Mouse (Mus musculus) midbrain, embryonic 14.5 days (tissue): ENCODE results near the gene Tlx2. TPM values are rescaled to one million over a fixed set of nuclear protein-coding genes. Genes with fewer than 3 reads are reported as not detected.

Source experiments
- ATAC-seq: fragments of 200-750 bp; cut with Nextera tagmentation; 2 replicates; pipeline ENCODE4 v1.8.0; 2017; ENCODE audit warnings: moderate number of reproducible peaks, moderate library complexity; ENCODE audit not compliant: low FRiP score, low TSS enrichment
- DNase-seq: peaks from one replicate; pipeline ENCODE4 v3.0.0-alpha.2; 2015
- H3K27ac ChIP-seq: fragments of 300-500 bp; sonication (generic); replicated peaks from 2 replicates; pipeline ENCODE4 v1.5.1; 2014; ENCODE audit warnings: mild to moderate bottlenecking, low read depth, low read length, moderate library complexity
- H3K27me3 ChIP-seq: fragments of 300-500 bp; sonication (generic); 2 replicates; pipeline ENCODE4 v1.6.1; 2014; ENCODE audit warnings: low read length, control low read depth, mixed read lengths; ENCODE audit not compliant: control insufficient read depth, insufficient read depth
- H3K36me3 ChIP-seq: fragments of 300-500 bp; sonication (generic); 2 replicates; pipeline ENCODE4 v1.6.1; 2014; ENCODE audit warnings: low read length, control low read depth; ENCODE audit not compliant: control insufficient read depth, insufficient read depth
- H3K4me1 ChIP-seq: fragments of 300-500 bp; sonication (generic); 2 replicates; pipeline ENCODE4 v1.6.1; 2014; ENCODE audit warnings: mild to moderate bottlenecking, antibody characterized with exemption, low read length, control low read depth; ENCODE audit not compliant: control insufficient read depth, insufficient read depth
- H3K4me2 ChIP-seq: fragments of 300-500 bp; sonication (generic); 2 replicates; pipeline ENCODE4 v1.6.1; 2014; ENCODE audit warnings: mild to moderate bottlenecking, low read length, moderate library complexity
- H3K4me3 ChIP-seq: fragments of 300-500 bp; sonication (generic); replicated peaks from 2 replicates; pipeline ENCODE4 v1.5.1; 2014; ENCODE audit warnings: low read depth, low read length
- H3K9ac ChIP-seq: fragments of 300-500 bp; sonication (generic); replicated peaks from 2 replicates; pipeline ENCODE4 v1.6.1; 2014; ENCODE audit warnings: mild to moderate bottlenecking, low read length, moderate library complexity
- H3K9me3 ChIP-seq: fragments of 300-500 bp; sonication (generic); 2 replicates; pipeline ENCODE4 v1.6.1; 2016; ENCODE audit warnings: low read length, control low read depth, mixed read lengths; ENCODE audit not compliant: control insufficient read depth
- WGBS: fragments of 180-500 bp; shearing (Covaris S2); extraction: QIAGEN DNeasy Blood & Tissue Kit; methylation state at CpG from one replicate; pipeline ENCODE4 v1.1.7; 2014; 5-methylcytosine and 5-hydroxymethylcytosine counted together
- polyA plus RNA-seq: library from polyadenylated mRNA; unstranded; fragments of >200 nt; fragmentation: Nextera tagmentation; extraction: Ambion mirVana; gene quantifications from 2 replicates; pipeline ENCODE4 v1.2.1, GENCODE M21; 2014

Gene Tlx2
- polyA plus RNA-seq, 1 experiment from 2014 or later: not detected

DNA sequence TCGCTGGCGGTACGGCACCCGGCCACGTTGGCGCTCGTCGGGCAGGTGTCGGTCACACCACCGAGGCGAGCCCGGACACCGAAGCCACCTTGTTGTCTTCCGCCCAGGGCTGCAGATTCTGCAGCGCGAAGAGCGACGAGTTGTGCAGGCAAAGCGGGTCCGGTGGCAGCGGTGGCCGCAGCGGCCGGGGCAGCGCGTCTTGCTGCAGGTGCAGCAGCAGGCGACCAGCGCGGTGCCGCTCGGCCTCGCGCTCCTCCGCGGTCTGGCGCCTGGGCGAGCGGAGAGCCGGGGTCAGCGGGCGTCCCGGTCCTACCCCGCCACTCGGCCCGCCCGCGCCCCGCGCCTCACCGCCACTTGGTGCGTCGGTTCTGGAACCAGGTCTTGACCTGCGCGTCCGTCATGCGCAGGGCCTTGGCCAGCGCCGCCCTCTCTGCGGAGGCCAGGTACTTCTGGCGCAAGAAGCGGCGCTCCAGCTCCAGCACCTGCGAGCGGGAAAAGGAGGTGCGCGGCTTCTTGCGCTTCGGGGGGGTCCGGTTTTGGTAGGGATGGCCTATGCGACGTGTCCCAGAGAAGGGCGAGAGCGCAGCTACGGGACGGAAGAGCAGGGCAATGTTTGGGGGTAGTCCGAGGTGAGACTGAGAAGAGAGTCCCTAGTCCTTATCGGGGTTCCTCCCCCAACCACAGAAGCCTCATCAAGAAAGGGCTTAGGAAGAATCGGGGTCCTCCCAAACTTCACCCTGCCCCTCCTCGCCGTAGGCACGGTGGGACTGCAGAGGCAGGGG is 1.2 kb downstream of the Tlx2 start:
- ATAC-seq (no peak), DNase-seq (no peak)
- H3K27me3 ChIP-seq: peaks cover 94% of the 10 kb centered on the region
- H3K9me3 ChIP-seq: no peaks in the 10 kb centered on the region
- H3K36me3 ChIP-seq: no peaks in the 10 kb centered on the region
- under 1% methylated on average over 81 of the region's 81 CpGs for WGBS
- H3K27ac ChIP-seq: no peak overlapping the region
- H3K4me2 ChIP-seq: peak overlapping the region; percentile 33; the same call in 1 of the 2 replicates
- H3K4me1 ChIP-seq: 0 out of 2 replicates have a peak, but pooled peaks cover 3% of the 10 kb centered on the region
- no peak overlapping the region for H3K9ac ChIP-seq
- H3K4me3 ChIP-seq: peak overlapping the region; percentile 12

DNA sequence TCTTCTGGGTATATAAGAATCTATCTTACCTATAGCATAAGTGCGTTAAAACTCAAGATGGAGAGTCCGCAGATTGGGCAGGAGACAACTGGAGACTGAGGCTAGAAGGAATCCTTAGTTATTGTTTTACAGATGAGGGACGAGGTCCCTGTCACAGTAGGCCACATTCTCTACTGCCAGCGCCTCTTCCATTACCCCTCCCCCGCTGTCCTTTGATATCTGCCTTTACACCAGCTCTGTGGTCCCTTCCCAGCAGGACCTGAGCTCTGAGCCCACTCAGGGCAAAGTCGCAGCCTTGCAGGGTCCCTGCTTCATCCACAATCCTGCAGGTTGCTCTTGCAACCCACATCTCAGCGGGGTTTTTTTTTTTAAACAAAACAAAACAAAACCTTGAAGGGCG is 1.9 kb downstream of the Tlx2 start:
- DNase-seq (no peak), ATAC-seq (no peak)
- Histone ChIP-seq H3K36me3 (no peaks in the 10 kb centered on the region), H3K9ac (no peak overlapping the region), H3K9me3 (no peaks in the 10 kb centered on the region), H3K27ac (no peak overlapping the region), H3K4me1 (0 out of 2 replicates have a peak, but pooled peaks cover 3% of the 10 kb centered on the region), H3K4me3 (peak overlapping the region; percentile 12; the same call in 1 of the 2 replicates), H3K27me3 (peaks cover 93% of the 10 kb centered on the region), H3K4me2 (no peak overlapping the region)
- 1% methylated on average over 8 of the region's 8 CpGs for WGBS

DNA sequence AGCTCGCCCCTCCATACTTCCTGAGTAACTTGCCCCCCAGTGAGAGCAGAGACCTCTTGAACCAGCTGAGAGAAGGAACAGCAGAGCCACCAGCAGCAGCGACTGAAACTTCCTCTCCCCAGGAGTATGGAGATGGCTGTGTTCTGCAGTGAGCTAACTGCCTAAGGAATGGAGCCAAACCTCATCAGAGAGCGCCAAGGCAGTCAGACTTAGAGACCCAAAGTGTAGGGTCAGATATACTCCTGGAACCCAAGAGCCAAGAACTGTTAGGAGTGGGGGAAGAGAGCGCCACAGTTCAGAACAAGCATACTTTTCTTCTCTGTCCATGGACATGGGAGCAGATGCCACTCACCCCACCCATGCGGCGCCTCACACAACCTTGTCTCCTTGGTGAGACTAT is 3.7 kb downstream of the Tlx2 start:
- H3K9ac ChIP-seq: no peak overlapping the region
- ATAC-seq (no peak), DNase-seq (no peak)
- H3K27ac ChIP-seq: no peak overlapping the region
- 0 out of 2 replicates have a peak, but pooled peaks cover 3% of the 10 kb centered on the region for H3K4me1 ChIP-seq
- H3K4me2 ChIP-seq: no peak overlapping the region
- WGBS: 28% methylated on average over 6 of the region's 6 CpGs
- H3K36me3 ChIP-seq: no peaks in the 10 kb centered on the region
- H3K27me3 ChIP-seq: peaks cover 90% of the 10 kb centered on the region
- H3K9me3 ChIP-seq: no peaks in the 10 kb centered on the region
- no peak overlapping the region for H3K4me3 ChIP-seq

DNA sequence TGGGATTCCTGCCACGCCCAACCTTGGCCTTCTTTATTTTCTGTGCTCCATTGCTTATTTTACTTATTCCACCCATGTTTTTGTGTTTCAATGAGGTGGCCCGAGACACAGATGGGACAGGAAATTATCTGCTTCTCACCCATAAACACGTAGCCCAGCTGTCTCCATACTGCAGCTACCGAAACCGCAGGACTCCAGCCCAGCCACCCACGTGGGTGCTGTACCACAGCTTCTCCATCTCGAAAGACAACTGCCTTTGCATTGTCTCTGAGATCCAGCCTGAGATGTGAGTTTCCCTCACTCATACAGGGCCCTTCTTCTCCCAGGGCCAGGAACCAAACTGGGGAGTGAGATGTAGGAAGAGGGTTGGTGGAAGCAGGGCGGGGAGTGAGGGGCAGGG is 4.1 kb downstream of the Tlx2 start:
- WGBS: 35% methylated on average over 8 of the region's 8 CpGs
- Histone ChIP-seq H3K4me1 (0 out of 2 replicates have a peak, but pooled peaks cover 3% of the 10 kb centered on the region), H3K4me2 (no peak overlapping the region), H3K36me3 (no peaks in the 10 kb centered on the region), H3K4me3 (no peak overlapping the region), H3K9me3 (no peaks in the 10 kb centered on the region), H3K27me3 (peaks cover 88% of the 10 kb centered on the region), H3K9ac (no peak overlapping the region), H3K27ac (no peak overlapping the region)
- ATAC-seq: no peak
- no peak for DNase-seq

DNA sequence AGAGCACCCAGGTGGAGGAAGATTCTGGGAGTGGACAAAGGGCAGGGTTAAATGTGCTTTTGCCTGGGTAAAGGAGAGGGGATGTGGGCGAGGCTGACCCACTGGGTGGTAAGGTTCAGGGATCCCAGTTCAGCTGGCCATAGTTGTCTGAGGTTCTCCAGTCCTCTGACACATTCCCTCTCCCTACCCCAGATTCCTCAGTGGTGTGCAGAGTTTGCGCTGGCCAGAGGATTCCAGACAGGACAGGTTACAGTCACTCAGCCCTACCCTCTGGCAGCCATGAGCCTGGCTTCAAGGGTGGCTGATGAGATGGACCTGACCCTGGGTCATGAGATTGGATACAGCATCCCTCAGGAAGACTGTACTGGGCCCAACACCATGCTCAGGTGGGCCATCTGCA is 11.4 kb downstream of the Tlx2 start:
- Histone ChIP-seq H3K4me2 (no peak overlapping the region), H3K4me1 (peaks cover 8% of the 10 kb centered on the region), H3K4me3 (no peak overlapping the region), H3K36me3 (peaks cover 22% of the 10 kb centered on the region), H3K27me3 (peaks cover 21% of the 10 kb centered on the region), H3K9ac (no peak overlapping the region), H3K9me3 (no peaks in the 10 kb centered on the region), H3K27ac (no peak overlapping the region)
- DNase-seq (no peak), ATAC-seq (no peak)
- WGBS: 83% methylated on average over 2 of the region's 2 CpGs

- 45% methylated on average over 3 of the region's 3 CpGs for WGBS
Observed at GRCm38 (mm10) chr6:83057790-83058189, 12.3 kb downstream of the Tlx2 start, which contains the start of gene Dqx1. Gene Dqx1 (plus strand): TSS chr6:83057844.

GRCm38 (mm10) chr6:83054871-83055431 is 15.1 kb downstream of the Tlx2 start, which contains the start of gene Htra2:
Gene Htra2 (minus strand): TSS chr6:83055273.
- Histone ChIP-seq H3K4me1 (peaks cover 19% of the 10 kb centered on the region), H3K4me2 (peak within 1 kb of the TSS; percentile 93), H3K36me3 (peaks cover 32% of the 10 kb centered on the region), H3K27ac (peak within 1 kb of the TSS; percentile 85), H3K9me3 (no peaks in the 10 kb centered on the region), H3K4me3 (peak within 1 kb of the TSS; percentile 86), H3K27me3 (no peaks in the 10 kb centered on the region), H3K9ac (peak within 1 kb of the TSS; percentile 92)
- peak; percentile 37 for DNase-seq
- WGBS: under 1% methylated on average over 50 of the region's 50 CpGs
- ATAC-seq: no peak; the same call in 1 of the 2 replicates

More at GRCm38 (mm10) chr6:83057790-83058189, 12.3 kb downstream of the Tlx2 start, which contains the start of gene Dqx1:
- ATAC-seq (no peak), DNase-seq (peak; percentile 46)
- H3K27ac ChIP-seq: no peak within 1 kb of the TSS
- no peak within 1 kb of the TSS for H3K4me3 ChIP-seq
- no peak within 1 kb of the TSS for H3K4me2 ChIP-seq
- H3K4me1 ChIP-seq: peaks cover 16% of the 10 kb centered on the region
- peaks cover 22% of the 10 kb centered on the region for H3K36me3 ChIP-seq
- no peak within 1 kb of the TSS for H3K9ac ChIP-seq
- no peaks in the 10 kb centered on the region for H3K9me3 ChIP-seq
- H3K27me3 ChIP-seq: 0 out of 2 replicates have a peak, but pooled peaks cover 12% of the 10 kb centered on the region

GRCm38 (mm10) chr6:83054074-83054851 is 15.8 kb downstream of the Tlx2 start, which contains the start of gene Aup1:
Gene Aup1 (plus strand): TSS chr6:83054521.
- peak; percentile 94 for ATAC-seq
- peak within 1 kb of the TSS; percentile 85 for H3K27ac ChIP-seq
- no peaks in the 10 kb centered on the region for H3K27me3 ChIP-seq
- DNase-seq: peak; percentile 99
- H3K4me1 ChIP-seq: peaks cover 19% of the 10 kb centered on the region
- H3K9ac ChIP-seq: peak within 1 kb of the TSS; percentile 92
- peak within 1 kb of the TSS; percentile 93 for H3K4me2 ChIP-seq
- H3K9me3 ChIP-seq: no peaks in the 10 kb centered on the region
- WGBS: under 1% methylated on average over 64 of the region's 64 CpGs
- peaks cover 32% of the 10 kb centered on the region for H3K36me3 ChIP-seq
- H3K4me3 ChIP-seq: peak within 1 kb of the TSS; percentile 86
